Mouse (Mus musculus) bone marrow macrophage, adult 2 months (primary cell): ENCODE measurements at regions not wholly inside any gene's neighbourhood (a gene's known extent, or its start where the extent isn't known, plus 50 kb on each side); places are given as distances from the start of the nearest gene placed in this dataset.

Source experiments
- CTCF ChIP-seq: IDR thresholded peaks from 2 replicates; pipeline ENCODE4 v1.5.1; 2012; ENCODE audit warnings: low read depth, mild to moderate bottlenecking, low read length, moderate library complexity
- POLR2A ChIP-seq: IDR thresholded peaks from 2 replicates; pipeline ENCODE4 v1.6.1; 2012; ENCODE audit warnings: mild to moderate bottlenecking, low read depth, low read length, borderline replicate concordance

DNA sequence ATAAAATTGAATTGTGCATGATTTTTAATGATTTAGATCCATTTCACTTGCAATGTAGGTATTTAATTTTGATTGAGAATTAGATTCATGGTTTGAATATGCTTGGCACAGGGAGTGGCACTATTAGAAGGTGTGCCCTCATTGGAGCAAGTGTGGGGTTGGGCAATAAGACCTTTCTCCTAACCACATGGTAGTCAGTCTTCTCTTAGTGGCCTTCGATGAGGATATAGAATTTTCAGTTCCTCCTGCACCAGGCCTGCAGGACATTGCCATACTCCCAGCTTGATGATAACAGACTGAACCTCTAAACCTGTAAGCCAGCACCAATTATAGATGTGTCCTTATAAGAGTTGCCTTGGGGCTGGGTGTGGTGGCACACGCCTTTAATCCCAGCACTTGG, 642.9 kb downstream of the Robo2 start:
- TF ChIP-seq POLR2A (no peak), CTCF (no peak)
